Mouse (Mus musculus) G1E (cell line): Measurements from ENCODE around the gene Insr.

Source experiments
- CTCF ChIP-seq: IDR thresholded peaks from 2 replicates; pipeline ENCODE4 v1.5.1; 2012; ENCODE audit warnings: low read depth, low read length, inconsistent platforms, mixed read lengths
- POLR2AphosphoS5 ChIP-seq: IDR thresholded peaks from 2 replicates; pipeline ENCODE4 v1.6.1; 2012; ENCODE audit warnings: low read depth, low read length, inconsistent platforms; ENCODE audit not compliant: insufficient replicate concordance

DNA sequence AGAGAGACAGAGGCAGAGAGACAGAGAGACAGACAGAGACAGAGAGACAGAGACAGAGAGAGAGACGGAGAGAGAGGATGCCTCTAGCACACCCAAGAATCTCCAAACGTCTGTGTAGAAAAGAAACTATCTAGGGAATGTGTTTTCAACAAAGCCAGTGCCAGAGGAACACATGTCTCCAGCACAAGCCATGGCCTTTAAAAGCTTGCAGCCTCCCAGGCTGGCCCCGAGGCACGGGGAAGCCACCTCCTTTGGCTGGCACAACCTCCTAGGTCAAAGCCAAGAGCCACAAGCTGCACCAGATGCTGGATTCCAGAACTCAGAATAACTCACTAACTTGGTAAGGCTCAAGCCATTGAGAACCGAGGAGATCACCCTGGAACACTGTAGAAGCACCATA is 42.1 kb downstream of the Insr start:
- TF ChIP-seq CTCF (no peak), POLR2AphosphoS5 (no peak)
